Mouse (Mus musculus) ZHBTc4 (cell line): ENCODE data around the gene Ercc8.

Experiments used
- DNase-seq: peaks from one replicate; pipeline ENCODE4 v3.0.0-alpha.2; 2011; ENCODE audit warnings: low read depth, low spot score

The Ercc8 gene

DNA sequence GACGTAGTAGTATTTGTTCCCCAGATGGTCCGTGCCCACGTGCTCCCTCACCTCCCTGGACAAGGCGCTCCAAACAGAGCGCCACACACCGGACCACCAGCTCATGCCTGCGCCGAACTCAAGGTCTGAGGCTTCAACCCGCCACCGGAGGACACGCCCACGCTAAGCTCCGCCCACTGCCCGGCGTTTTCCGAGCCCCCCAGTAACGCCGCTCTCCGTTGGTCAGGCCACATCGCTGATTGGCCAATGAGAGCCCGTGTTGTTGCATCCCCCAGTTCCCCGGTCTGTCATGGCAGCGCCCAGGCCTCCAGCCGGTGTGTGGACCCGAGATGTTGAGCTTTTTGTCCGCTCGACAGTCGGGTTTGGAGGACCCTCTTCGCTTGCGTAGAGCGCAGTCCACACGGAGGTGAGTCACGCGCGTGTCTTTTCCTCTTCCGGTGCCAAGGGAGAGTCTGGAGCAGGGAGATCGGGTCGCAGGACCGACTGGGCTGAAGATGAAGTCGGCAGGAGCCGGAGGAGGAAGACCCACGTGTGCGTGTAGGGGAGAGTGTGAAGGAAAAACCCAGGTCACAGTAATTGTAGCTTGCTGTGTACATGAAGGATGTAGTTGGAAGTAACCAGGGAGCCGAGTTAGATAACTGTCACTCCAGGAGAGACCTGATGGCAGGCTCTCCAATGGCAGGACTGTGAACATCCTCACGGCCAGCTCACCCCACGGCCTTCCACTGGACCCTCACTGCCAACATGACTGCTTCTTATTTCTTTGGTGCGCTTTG lies at the start of gene Ercc8, which contains the start of gene Ndufaf2:
Gene Ercc8 (plus strand): TSS at position 267 of the 776 bp plus-strand sequence.
Gene Ndufaf2 (minus strand): TSS at position 159 of the 776 bp plus-strand sequence.
- peak; percentile 97 for DNase-seq

DNA sequence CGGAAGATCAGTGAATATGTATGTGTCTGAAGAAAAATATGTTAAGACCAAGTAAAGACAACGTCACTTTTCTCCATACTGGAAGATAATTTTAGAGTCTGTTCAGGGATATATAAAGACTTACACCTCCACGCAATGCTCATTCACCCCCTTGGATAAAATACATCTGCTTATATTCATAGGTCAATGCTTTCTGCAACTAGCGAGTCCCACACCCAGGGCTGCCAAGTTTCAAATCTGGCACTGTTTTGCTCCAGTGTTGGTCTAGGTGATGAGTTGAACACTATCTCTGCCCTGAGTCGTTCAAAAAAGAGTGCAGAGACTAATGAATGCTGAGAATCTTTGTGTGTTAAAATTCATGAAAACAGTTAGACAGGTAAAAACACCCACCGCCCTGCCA lies 47.6 kb upstream of the Ercc8 start:
- no peak for DNase-seq

DNA sequence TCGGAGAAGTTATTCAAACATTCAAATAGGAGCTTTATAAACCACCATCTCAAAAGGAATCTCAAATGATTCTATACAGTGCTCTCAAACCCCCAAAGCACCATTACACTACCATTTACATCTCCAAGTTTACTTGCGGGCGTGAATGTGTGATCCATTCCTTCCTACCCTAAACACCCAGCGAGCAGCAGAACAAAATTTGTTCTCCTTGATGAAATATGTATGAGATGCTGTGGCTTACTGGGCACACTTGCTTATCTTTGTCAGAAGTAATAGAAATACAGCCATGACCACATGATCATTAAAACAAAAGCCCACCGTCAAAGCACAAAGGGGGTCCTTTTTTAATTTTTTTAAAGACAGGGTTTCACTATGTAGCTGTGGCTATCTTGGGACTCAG lies 45.0 kb upstream of the Ercc8 start:
- no peak for DNase-seq

DNA sequence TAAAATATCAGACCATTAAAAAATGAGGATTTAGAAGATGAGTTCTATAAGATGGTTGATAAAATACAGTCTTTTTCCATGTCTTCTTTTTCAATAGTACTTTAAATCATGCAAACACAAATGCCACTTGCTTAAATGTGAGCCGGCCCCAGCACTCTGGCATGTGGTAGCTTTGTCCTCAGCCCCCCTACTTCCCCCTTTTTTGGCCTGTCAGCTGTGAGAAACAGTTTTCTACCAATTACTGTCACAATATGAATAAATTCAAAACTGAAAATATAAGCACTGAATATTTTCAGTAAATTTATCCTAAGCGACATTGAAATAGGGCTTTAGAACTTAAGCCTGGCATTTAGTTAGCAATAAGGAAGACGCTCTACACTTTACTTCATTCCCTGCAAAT lies 44.3 kb upstream of the Ercc8 start:
- no peak for DNase-seq

DNA sequence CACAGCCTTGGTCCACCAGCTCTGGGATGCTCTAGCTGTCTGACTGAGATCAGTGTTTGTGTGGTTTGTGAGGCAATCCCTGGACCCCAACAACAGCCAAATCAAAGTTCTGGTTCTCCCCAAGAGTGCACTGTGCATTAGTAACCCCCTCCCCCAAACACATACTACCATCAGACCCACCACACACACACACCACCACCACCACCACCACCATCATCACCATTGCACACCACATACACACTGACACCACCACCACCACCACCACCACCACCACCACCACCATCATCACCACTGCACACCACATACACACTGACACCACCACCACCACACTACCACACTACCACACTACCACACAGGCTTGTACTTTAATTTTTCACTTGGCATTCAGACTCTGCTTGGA lies 40.9 kb upstream of the Ercc8 start:
- no peak for DNase-seq

DNA sequence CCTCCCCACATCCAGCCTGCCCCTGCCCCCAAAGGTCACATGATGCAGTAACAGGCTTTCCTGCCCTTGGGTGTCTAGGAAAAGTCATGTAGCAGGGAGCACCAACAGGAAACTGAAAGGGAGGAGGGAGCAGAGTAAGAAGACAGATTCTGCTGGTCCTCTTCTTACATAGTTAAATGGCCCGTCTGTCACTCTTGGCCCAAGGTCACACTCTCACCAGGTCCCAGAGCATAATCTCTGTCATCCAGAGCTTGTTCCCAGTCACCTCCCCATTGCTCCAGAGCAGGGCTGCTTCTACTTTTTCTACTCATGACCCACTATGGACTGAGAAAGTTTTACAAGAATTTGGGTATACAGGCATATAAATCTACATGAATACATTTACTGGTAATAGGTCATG lies 40.3 kb upstream of the Ercc8 start:
- DNase-seq = peak; percentile 13

DNA sequence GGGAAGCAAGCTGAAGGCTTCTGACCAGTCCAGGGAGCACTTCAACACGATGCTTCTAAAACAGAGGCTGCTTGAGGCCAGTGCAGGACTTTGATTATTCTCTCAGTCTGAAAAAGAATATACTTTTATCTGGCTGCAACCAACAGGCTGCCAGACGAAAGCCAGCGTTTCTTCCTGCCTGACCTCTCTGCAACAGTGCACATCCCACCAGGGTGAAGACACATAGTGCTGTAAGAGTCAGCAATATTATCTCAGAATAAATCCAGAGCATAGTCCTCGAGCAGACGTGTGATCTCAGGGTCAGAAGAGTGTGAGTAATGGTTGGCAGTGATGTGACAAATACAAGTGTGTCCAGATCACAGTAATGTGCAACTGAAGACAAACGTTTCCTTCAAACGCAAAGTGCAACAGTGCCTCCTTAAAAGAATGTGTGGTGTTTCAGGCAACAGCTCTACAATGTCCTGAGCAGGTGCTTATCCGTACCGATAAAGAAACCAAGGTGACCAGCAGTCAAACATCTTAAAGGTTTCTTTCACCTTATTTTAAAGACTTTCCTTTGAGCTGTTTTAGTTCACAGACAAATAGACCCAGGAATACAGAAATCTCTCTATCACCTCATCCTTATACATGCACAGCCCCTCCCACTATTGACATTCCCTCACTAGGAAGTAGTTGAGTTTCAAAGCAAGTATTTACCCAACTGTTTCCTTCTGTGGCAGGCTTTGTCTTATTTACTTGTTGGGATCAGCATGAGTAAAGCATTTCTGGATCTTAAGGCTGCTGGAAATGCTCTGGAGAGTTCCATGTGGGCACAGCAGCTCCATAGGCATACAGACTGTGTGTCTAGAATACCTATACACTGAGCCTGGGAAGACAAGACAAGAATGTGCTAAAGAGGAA lies 38.9 kb upstream of the Ercc8 start:
- peak; percentile 77 for DNase-seq

DNA sequence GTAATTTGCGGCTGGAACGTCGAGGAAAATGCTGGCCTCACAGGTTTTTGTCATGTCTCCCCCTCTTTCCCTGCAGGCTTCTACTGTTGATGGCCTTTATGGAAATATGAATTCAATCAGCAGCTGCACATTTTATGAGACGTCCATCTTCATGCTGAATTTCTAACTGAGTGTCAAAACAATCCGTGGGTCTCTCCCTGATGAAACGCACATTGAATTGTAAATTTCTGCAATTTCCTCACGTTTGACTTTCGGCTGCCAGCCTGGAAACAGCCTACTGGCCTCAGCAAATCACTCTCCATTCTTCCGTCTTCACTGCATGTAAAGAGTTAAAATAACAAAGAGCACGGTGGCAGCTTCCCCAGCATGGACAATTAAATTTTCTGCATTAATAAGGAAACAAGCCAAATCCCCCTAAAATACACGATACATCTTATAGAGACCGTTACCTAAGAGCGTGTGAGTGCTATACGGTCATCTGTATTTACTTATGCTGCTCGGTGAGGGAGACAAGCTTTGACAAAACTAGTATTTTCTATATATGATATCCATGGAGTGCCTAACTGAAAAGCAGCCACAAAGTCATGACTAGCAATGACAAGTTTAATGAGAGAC lies 35.3 kb upstream of the Ercc8 start:
- no peak for DNase-seq

DNA sequence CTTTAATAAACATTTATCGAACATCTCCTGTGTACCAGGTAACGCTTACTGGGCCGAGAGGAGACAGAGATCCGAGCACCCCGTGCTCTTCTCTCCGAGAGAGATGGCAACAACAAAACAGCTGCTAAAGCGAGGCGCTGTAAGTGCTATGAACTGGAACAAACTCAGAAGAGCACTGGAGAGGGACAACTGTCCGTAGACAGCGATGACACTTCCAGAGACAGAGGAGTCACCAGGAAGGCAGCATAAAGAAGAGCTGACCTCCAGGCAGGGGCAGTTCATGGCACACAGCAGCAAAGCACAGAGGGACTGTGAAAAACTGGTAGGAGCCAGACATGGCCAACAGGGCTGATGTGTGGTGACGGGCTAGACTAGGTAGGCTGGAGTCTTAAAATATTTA lies 34.4 kb upstream of the Ercc8 start:
- DNase-seq = no peak

DNA sequence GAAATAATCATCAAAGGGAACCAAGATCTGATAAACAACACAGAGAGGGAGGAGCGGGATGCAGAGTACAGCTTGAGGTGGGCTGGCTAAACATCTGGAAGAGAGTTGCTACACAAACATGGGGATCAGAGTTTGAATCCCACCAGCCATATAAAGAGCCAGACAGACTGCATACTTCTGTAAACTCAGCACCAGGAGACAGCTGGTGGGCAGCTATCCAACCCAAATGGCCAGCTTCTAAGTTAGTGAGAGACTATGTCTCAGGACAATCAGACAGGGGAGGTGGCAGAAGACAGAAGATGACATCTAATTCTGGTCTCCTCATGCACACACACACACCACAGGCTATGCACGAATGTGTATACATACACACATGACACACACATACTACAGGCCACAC lies 32.3 kb upstream of the Ercc8 start:
- no peak for DNase-seq

DNA sequence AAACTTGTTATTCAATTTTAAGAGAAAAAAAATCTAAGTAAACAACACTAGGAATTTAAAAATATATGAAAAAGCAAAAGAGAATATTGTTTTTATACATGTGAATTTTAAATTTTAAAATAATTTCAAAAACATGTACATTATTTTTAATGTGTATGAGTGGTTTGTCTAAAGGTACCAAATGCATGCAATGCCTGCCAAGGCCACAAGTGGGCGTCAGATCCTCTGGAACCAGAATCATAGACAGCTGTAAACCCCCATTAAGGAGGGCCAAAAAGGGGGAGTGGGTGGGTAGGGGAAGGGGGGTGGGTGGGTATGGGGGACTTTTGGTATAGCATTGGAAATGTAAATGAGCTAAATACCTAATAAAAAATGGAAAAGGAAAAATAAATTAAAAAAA lies 31.4 kb upstream of the Ercc8 start:
- peak; percentile 55 for DNase-seq

DNA sequence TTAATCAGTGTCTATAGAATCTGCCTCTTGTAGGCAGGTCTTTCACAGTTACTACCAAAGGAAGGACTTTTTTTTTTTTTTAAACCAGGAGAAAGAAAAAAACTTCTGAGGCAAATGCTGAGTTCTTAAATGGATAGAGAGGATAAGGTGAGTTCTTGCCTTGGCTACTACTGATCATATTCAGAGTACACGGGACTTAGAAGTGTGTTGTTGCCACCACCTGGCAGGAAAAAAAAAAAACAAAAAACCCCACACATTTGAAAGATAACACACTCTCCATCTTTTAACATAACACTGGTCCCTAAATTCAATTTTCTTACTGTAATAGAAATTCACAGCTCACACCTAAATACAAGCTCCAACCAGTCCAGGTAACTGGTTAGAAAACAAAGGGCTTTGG lies 30.6 kb upstream of the Ercc8 start:
- DNase-seq = no peak

DNA sequence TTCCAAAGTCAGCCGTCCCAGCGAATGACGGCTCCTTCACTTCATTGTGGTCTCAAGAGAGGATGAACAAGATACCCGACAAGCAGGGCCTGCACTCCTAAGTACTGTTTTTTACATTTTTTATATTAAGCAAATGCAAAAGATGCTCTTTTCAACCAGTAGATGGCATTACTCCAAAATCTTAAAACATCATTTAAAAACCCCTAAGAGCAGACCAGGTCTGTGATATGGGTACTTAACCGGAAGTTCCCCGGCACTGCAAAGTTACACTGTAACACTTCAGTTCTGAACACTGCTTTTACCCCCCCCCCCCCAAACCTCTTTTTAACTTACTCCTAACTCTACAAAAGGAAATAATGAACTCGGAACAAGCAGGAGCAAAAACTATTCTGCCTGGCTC lies 29.5 kb upstream of the Ercc8 start:
- DNase-seq = no peak

DNA sequence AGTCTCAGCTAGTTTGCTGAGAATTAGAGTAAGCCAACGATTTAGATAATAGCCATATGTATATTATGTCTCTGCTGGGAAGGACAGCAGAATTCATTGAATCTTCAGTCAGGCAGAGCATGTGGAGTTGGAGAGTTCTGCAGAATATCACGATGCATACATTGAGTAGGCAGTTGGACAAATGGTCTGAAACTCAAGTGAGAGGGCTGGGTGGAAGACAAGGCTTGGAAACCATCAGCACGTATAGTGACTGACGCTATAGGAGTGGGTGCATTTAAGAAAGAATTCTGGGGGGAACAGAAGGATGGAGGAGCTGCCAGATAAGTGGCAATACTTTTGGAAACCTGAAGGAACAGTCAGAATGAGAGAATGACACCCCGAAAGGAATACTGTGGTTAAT lies 27.8 kb upstream of the Ercc8 start:
- no peak for DNase-seq

DNA sequence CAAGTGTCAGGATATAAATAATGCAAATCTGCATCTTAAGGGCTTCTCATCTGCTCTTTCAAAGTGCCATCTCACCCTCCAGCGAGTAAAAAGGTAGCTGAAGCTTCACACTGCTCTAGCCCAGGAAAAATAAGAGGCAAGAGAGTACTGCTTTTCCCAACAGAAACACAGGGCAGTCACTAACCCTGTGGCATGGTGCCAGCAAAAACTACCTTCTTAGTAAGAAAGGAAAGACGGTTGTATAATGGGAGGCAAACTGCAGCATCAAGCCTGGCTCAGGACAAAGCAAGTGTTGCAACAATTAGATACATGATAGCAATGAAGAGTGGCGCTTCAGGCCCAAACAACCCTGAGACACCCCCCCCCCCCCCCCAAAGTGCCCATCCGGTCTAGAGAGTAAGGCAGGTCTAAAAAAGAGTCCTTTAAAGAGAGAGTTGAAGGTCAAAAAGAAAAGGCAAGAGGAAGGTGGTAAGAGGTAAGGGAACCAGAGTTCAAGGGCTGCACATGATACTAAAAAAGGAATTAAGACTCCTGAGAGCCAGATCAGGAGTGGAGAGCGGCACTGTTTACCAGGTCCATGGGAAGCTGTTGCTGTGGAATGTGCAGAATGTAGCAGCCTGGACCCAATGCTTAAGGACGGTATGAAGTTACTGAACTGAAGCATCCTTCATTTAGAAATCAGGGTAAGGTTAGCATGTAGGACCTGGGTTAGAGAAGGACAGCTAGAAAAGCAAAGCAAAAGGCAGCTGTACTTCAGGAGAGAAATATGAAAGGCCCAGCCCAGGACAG lies 26.3 kb upstream of the Ercc8 start:
- peak; percentile 32 for DNase-seq

DNA sequence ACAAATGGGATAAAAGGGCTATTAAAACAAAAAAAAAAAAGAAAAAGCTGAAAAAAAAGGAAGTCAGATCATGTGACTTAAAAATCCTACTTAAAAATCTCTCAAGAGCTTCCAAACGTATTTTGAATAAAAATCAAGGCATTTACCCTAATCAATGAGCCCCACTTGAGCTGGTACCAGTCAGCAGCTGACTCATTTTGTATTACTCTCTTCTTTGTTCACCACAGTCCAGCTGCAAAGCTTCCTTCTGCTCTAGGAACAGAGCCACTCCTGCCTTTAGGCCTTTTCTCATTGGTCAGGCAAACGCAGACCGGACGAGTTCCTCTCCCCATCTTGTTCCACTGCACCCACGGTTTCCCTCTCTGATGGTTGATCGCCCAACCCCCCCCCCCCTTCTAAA lies 22.9 kb upstream of the Ercc8 start:
- no peak for DNase-seq

DNA sequence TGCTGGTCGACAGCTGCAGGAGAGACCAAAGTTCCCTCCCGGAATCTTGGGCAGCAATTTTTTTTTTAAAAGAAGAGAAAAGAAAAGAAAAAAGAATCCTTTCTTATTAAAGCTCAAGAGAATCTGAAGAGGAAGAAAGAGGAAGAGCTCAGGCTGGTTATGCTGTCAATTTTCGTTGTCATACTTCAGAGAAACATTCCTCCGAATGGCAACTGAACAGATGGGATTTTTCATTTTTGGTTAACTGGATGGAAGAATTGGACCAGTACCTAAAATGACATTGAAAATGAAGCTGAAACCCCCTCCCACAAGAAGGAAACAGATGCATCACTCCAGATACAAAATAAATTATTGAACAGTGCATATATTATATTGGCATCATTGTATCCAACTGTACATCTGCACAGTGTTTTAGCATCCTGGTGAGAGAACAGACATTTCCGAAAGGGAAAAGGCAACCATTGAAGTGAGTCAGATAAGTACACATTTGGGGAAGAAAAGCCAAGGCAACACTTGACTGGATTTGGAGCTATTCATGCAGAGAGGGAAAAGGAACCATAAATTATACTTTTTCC lies 20.0 kb upstream of the Ercc8 start:
- no peak for DNase-seq

DNA sequence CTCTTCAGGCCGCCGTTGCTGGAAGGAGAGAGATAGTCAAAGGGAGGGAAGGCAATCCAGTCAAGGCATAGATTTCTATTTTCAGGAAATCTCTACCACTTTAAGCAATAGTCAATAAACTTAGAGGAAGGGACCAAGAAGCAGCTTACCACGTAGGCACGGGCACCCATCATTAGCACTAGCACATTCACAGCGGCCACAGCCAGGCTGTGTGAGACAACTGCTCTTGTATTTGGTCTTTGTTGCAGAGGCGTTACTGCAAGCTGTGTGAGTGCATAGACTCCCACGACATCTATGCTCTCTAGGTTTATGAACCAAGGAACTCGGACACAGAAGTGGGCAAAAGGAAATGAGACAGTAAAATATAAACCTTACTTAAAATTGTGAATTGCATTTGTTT lies 14.4 kb upstream of the Ercc8 start:
- no peak for DNase-seq

DNA sequence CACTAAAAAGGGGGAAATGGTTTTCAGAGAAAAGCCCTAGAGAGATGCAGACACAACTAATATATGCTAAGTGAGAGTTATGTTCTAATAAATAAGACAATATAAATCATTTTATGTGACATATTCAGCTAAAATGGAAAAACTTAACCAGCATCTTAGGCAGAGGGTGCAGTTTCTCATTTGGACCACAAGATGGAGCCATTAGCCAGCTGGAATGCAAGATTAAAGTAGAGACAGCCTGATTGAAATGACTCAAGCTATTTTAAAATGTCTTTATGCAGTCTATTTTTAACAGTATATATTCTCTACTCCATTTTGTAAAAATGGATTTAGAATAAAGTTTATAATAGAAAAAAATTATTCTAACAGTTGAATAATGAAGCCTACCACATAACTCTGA lies 6.7 kb upstream of the Ercc8 start:
- DNase-seq = peak; percentile 42

DNA sequence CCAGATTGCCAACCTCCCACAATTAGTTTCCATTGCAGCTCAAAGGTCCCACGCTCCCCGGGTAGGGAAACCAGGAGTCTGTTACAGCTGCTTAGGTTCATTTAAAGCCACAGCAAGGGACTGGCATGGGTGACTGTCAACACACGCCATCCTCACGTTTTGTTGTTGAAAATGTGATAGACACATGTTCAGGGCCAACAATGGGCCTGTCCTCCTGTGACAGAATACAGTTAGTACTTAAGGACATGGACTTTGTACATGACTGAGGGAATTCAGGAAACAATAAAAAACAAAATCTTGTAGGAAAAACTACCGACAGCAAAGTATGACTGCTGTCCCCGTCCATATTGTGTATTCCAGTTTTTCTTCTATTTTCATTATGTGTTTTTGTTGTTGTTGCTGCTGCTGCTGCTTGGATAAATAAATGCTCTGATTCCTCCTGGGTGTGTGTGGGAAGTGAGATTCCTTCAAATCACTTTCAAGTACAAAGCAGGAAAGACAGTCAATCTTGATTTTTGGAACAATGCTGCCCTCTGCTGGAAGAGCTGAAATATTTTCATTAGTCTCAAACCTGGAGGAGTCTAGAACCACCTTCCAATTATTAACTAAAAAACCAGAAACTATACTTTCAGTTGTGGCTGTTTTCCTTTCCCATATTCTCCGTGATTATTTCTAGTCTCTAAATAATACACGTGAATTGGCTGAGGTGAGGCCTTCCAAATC lies 5.7 kb upstream of the Ercc8 start:
- peak; percentile 72 for DNase-seq

DNA sequence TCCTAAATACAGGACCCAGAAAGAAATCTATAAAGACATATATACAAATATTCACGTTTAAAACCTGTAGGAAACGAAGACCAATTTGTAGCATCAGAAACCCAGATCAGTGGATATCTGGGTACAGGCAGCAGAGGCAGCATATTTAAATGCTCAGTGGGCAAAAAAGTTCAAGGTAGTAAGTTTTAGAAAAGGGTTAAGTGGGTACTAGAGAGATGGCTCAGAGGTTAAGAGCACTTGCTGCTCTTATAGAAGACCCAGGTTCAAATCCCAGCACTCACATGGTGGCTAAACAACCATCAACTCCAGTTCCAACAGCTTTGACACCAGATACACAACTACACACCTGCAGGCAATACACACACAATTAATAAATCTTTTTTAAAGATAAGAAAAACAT lies 1.4 kb upstream of the Ercc8 start:
- no peak for DNase-seq
